Mouse (Mus musculus) stomach, postnatal 0 days (tissue): ENCODE results near the gene Rtkn2. TPM values are rescaled to one million over a fixed set of nuclear protein-coding genes. Genes with fewer than 3 reads are reported as not detected.

Experiments
- ATAC-seq: fragments of 200-750 bp; cut with Nextera tagmentation; 2 replicates; pipeline ENCODE4 v1.8.0; 2017; ENCODE audit not compliant: low FRiP score, low TSS enrichment
- DNase-seq: peaks from one replicate; pipeline ENCODE4 v3.0.0-alpha.2; 2016; ENCODE audit warnings: low spot score
- H3K27ac ChIP-seq: fragments of 300-500 bp; sonication (generic); replicated peaks from 2 replicates; pipeline ENCODE4 v1.5.1; 2014; ENCODE audit warnings: mild to moderate bottlenecking, control low read depth
- H3K27me3 ChIP-seq: fragments of 300-500 bp; sonication (generic); 2 replicates; pipeline ENCODE4 v1.6.1; 2014; ENCODE audit warnings: low read length; ENCODE audit not compliant: control insufficient read depth, insufficient read depth
- H3K36me3 ChIP-seq: fragments of 300-500 bp; sonication (generic); 2 replicates; pipeline ENCODE4 v1.6.1; 2014; ENCODE audit warnings: low read length, mixed read lengths; ENCODE audit not compliant: control insufficient read depth, insufficient read depth
- H3K4me1 ChIP-seq: fragments of 300-500 bp; sonication (generic); replicated peaks from 2 replicates; pipeline ENCODE4 v1.6.1; 2014; ENCODE audit warnings: antibody characterized with exemption; ENCODE audit not compliant: control insufficient read depth, insufficient read depth
- H3K4me2 ChIP-seq: fragments of 300-500 bp; sonication (generic); replicated peaks from 2 replicates; pipeline ENCODE4 v1.6.1; 2014; ENCODE audit warnings: low read depth, mild to moderate bottlenecking, control low read depth, moderate library complexity
- H3K4me3 ChIP-seq: fragments of 300-500 bp; sonication (generic); 2 replicates; pipeline ENCODE4 v1.5.1; 2014; ENCODE audit warnings: low read depth, low read length, control low read depth
- H3K9ac ChIP-seq: fragments of 300-500 bp; sonication (generic); 2 replicates; pipeline ENCODE4 v1.6.1; 2014; ENCODE audit warnings: mild to moderate bottlenecking, low read length, control low read depth, mixed read lengths
- H3K9me3 ChIP-seq: fragments of 300-500 bp; sonication (generic); 2 replicates; pipeline ENCODE4 v1.6.1; 2016; ENCODE audit warnings: low read length; ENCODE audit not compliant: control insufficient read depth
- CTCF ChIP-seq: IDR thresholded peaks from 2 replicates; pipeline ENCODE4 v1.5.1; 2016; ENCODE audit warnings: antibody characterized with exemption, low read depth, mild to moderate bottlenecking, moderate library complexity
- EP300 ChIP-seq: optimal IDR thresholded peaks from 2 replicates; pipeline ENCODE3; 2016; ENCODE audit warnings: antibody characterized with exemption
- WGBS: fragments of 180-500 bp; shearing (Covaris S2); extraction: QIAGEN DNeasy Blood & Tissue Kit; methylation state at CpG from one replicate; pipeline ENCODE4 v1.1.7; 2014; 5-methylcytosine and 5-hydroxymethylcytosine counted together
- polyA plus RNA-seq: library from polyadenylated mRNA; unstranded; fragments of >200 nt; fragmentation: Nextera tagmentation; extraction: Ambion mirVana; gene quantifications from 2 replicates; pipeline ENCODE4 v1.2.1, GENCODE M21; 2015

Gene Rtkn2
- polyA plus RNA-seq, 1 experiment from 2014 or later = 1.8 TPM

- no peaks in the 10 kb centered on the region for H3K36me3 ChIP-seq
- no peak overlapping the region for H3K4me2 ChIP-seq
- ATAC-seq (no peak), DNase-seq (no peak)
- no peak for TF ChIP-seq EP300
- no peak for TF ChIP-seq CTCF
- H3K4me1 ChIP-seq = no peaks in the 10 kb centered on the region
- H3K27me3 ChIP-seq = no peaks in the 10 kb centered on the region
- H3K9ac ChIP-seq = no peak overlapping the region
- H3K27ac ChIP-seq = no peak overlapping the region
- 78% methylated on average over 8 of the region's 8 CpGs for WGBS
- H3K4me3 ChIP-seq = no peak overlapping the region
- no peaks in the 10 kb centered on the region for H3K9me3 ChIP-seq
Measured at GRCm38 (mm10) chr10:68038997-68039624, 59.7 kb downstream of the Rtkn2 start.

- TF ChIP-seq CTCF = no peak
- peak; percentile 50 for TF ChIP-seq EP300
- DNase-seq (no peak), ATAC-seq (peak; percentile 87)
- WGBS = 63% methylated on average over 14 of the region's 14 CpGs
- Histone ChIP-seq H3K9ac (no peak overlapping the region), H3K27me3 (no peaks in the 10 kb centered on the region), H3K9me3 (no peaks in the 10 kb centered on the region), H3K27ac (no peak overlapping the region), H3K4me3 (no peak overlapping the region), H3K36me3 (no peaks in the 10 kb centered on the region), H3K4me2 (no peak overlapping the region), H3K4me1 (no peaks in the 10 kb centered on the region)
Measured at GRCm38 (mm10) chr10:68039641-68040205, 60.4 kb downstream of the Rtkn2 start.

GRCm38 (mm10) chr10:68040394-68040793 is 61.0 kb downstream of the Rtkn2 start:
- TF ChIP-seq EP300 = no peak
- TF ChIP-seq CTCF = no peak
- no peak for ATAC-seq
- WGBS = 60% methylated on average over 6 of the region's 6 CpGs
- Histone ChIP-seq H3K9me3 (no peaks in the 10 kb centered on the region), H3K4me2 (no peak overlapping the region), H3K36me3 (no peaks in the 10 kb centered on the region), H3K9ac (no peak overlapping the region), H3K27ac (no peak overlapping the region), H3K4me1 (no peaks in the 10 kb centered on the region), H3K27me3 (no peaks in the 10 kb centered on the region), H3K4me3 (no peak overlapping the region)
- no peak for DNase-seq

- Histone ChIP-seq H3K4me3 (no peak overlapping the region), H3K9me3 (no peaks in the 10 kb centered on the region), H3K27ac (no peak overlapping the region), H3K36me3 (no peaks in the 10 kb centered on the region), H3K4me1 (no peaks in the 10 kb centered on the region), H3K4me2 (no peak overlapping the region), H3K9ac (no peak overlapping the region), H3K27me3 (no peaks in the 10 kb centered on the region)
- ATAC-seq = no peak
- no peak for TF ChIP-seq CTCF
- no peak for TF ChIP-seq EP300
- WGBS = 55% methylated on average over 6 of the region's 6 CpGs
- no peak for DNase-seq
Measured at GRCm38 (mm10) chr10:68043973-68044372, 64.6 kb downstream of the Rtkn2 start.

- TF ChIP-seq EP300 (no peak), CTCF (no peak)
- DNase-seq (no peak), ATAC-seq (no peak)
- Histone ChIP-seq H3K9me3 (no peaks in the 10 kb centered on the region), H3K4me1 (no peaks in the 10 kb centered on the region), H3K36me3 (no peaks in the 10 kb centered on the region), H3K9ac (no peak overlapping the region), H3K27ac (no peak overlapping the region), H3K4me3 (no peak overlapping the region), H3K27me3 (no peaks in the 10 kb centered on the region), H3K4me2 (no peak overlapping the region)
- WGBS = 93% methylated on average over 8 of the region's 8 CpGs
Measured at GRCm38 (mm10) chr10:68044864-68045263, 65.5 kb downstream of the Rtkn2 start.

- H3K36me3 ChIP-seq = no peaks in the 10 kb centered on the region
- H3K4me1 ChIP-seq = no peaks in the 10 kb centered on the region
- no peak overlapping the region for H3K9ac ChIP-seq
- H3K4me3 ChIP-seq = no peak overlapping the region
- no peak overlapping the region for H3K27ac ChIP-seq
- no peaks in the 10 kb centered on the region for H3K9me3 ChIP-seq
- WGBS = 71% methylated on average over 8 of the region's 8 CpGs
- ATAC-seq (no peak), DNase-seq (no peak)
- no peaks in the 10 kb centered on the region for H3K27me3 ChIP-seq
- TF ChIP-seq EP300 (no peak), CTCF (no peak)
- no peak overlapping the region for H3K4me2 ChIP-seq
Measured at GRCm38 (mm10) chr10:68048641-68049305, 69.4 kb downstream of the Rtkn2 start.
